Mouse (Mus musculus) megakaryocyte, embryonic 14.5 days (primary cell): ENCODE data around the gene Igsf9b. TPM values are rescaled to one million over a fixed set of nuclear protein-coding genes. Genes with fewer than 3 reads are reported as not detected.

Source experiments
- H3K27me3 ChIP-seq: replicated peaks from 2 replicates; pipeline ENCODE3; 2012; ENCODE audit warnings: inconsistent platforms
- H3K36me3 ChIP-seq: replicated peaks from 2 replicates; pipeline ENCODE3; 2012; ENCODE audit warnings: low read length, inconsistent platforms, mixed read lengths
- H3K4me1 ChIP-seq: 2 replicates; pipeline ENCODE4 v1.6.1; 2012; ENCODE audit warnings: inconsistent platforms
- H3K4me3 ChIP-seq: replicated peaks from 2 replicates; pipeline ENCODE3; 2012; ENCODE audit warnings: moderate library complexity, mild to moderate bottlenecking, inconsistent platforms
- H3K9me3 ChIP-seq: 2 replicates; pipeline ENCODE4 v1.6.1; 2012; ENCODE audit warnings: inconsistent platforms
- FLI1 ChIP-seq: IDR thresholded peaks from 2 replicates; pipeline ENCODE4 v1.6.1; 2012; ENCODE audit warnings: low read length, inconsistent platforms, mixed read lengths
- GATA1 ChIP-seq: IDR thresholded peaks from 3 replicates; pipeline ENCODE4 v1.6.1; 2012; ENCODE audit warnings: mixed read lengths, low read length, inconsistent platforms, borderline replicate concordance
- polyA plus RNA-seq: library from polyadenylated mRNA; stranded (reverse); fragments of >175 nt; gene quantifications from 2 replicates; pipeline ENCODE4 v1.2.3, GENCODE M21; 2012; ENCODE audit warnings: low replicate concordance; ENCODE audit not compliant: insufficient read depth

Gene Igsf9b
- polyA plus RNA-seq, 1 experiment, result not detected

DNA sequence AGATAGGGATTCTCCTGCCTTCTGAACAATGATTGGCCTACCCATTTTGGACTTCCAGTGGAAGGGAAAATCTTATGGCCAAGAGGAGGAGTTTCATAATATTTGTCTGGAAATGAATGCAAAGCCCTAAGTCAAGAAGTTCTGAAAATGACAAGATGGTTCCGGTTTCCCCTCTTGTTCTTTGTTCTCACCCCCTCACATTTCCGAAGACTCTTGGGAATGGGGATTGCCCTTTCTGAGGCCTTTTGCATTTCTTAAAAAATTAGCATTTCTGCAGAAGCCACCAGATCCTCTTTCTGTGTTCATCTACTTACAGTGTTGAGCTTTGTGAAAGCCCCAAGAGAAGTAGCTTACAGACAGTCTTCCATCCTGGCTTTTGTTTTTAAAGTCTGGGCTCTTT lies 27.1 kb upstream of the Igsf9b start:
- TF ChIP-seq FLI1, result no peak
- TF ChIP-seq GATA1, result no peak

GRCm38 (mm10) chr9:27272858-27273257 lies 26.1 kb upstream of the Igsf9b start:
- H3K9me3 ChIP-seq, result peaks cover 12% of the 10 kb centered on the region
- peaks cover 3% of the 10 kb centered on the region; the same call in 1 of the 2 replicates for H3K4me1 ChIP-seq
- H3K4me3 ChIP-seq, result no peak overlapping the region
- no peaks in the 10 kb centered on the region for H3K36me3 ChIP-seq
- H3K27me3 ChIP-seq, result no peaks in the 10 kb centered on the region
- no peak for TF ChIP-seq FLI1
- no peak for TF ChIP-seq GATA1

More for the DNA sequence above, 27.1 kb upstream of the Igsf9b start:
- Histone ChIP-seq H3K27me3 (no peaks in the 10 kb centered on the region), H3K36me3 (no peaks in the 10 kb centered on the region), H3K4me3 (no peak overlapping the region), H3K4me1 (peaks cover 3% of the 10 kb centered on the region; the same call in 1 of the 2 replicates), H3K9me3 (peaks cover 12% of the 10 kb centered on the region)

GRCm38 (mm10) chr9:27276282-27276839 lies 22.6 kb upstream of the Igsf9b start:
- Histone ChIP-seq H3K4me1 (no peaks in the 10 kb centered on the region), H3K36me3 (no peaks in the 10 kb centered on the region), H3K27me3 (no peaks in the 10 kb centered on the region), H3K4me3 (no peak overlapping the region), H3K9me3 (peaks cover 1% of the 10 kb centered on the region)
- TF ChIP-seq FLI1, result no peak
- no peak for TF ChIP-seq GATA1

DNA sequence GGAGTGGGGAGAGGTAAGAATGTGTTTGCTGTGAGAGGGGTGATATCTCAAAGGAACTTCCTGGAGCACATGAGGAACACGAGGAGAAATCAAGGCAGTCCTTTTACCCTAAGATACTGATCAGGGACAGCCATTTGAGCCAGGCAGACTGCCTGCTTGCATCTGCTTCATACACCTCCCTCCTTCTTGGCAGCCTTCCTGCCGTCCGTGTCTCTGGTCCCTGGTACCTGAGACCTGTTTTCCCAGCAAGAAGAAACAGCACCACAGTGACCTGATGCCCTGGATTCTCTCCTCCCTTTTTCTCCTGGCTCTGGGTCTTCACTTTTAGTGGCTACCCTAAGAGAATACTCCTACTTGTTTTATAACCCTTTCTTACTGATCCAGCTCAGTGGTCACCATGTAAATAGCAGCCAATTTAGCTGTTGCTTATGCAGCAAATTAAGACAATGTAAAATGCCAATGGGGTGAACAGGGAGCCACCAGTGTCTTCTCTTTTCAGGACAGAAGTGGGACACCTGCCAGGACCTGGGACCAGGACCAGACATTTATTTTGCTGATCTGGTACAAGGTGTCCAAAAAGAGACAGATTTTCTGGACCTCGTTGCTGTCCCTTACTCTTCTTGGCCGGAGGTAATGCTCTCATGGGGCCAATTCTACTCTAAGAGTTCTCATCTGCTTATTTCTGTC lies 21.5 kb upstream of the Igsf9b start:
- Histone ChIP-seq H3K27me3 (no peaks in the 10 kb centered on the region), H3K9me3 (no peaks in the 10 kb centered on the region), H3K4me3 (no peak overlapping the region), H3K4me1 (no peaks in the 10 kb centered on the region), H3K36me3 (no peaks in the 10 kb centered on the region)
- no peak for TF ChIP-seq FLI1
- no peak for TF ChIP-seq GATA1

- no peaks in the 10 kb centered on the region for H3K4me1 ChIP-seq
- peaks cover 5% of the 10 kb centered on the region for H3K27me3 ChIP-seq
- no peak overlapping the region for H3K4me3 ChIP-seq
- TF ChIP-seq FLI1, result no peak
- TF ChIP-seq GATA1, result no peak
- H3K36me3 ChIP-seq, result no peaks in the 10 kb centered on the region
- H3K9me3 ChIP-seq, result no peaks in the 10 kb centered on the region
Measured at GRCm38 (mm10) chr9:27279041-27279440, 20.0 kb upstream of the Igsf9b start.

DNA sequence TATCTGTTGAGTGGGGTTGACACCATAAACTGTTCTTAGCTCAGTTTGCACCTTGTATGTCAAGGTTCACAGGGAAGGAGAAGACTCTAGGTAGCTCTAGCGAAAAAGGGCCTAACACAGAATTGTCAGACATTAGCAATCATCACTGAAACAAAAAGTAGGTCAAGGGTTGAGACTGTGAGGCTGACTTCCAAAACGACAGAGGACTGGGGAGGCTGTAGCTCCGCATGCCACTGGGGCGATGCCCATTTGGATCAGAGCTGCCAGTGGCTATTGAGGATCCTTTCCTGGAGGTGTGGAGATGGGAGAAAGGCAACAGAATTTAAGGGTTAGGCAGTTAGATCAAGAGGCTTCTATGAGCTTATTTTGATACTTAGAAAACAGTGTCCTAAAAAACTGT lies 18.0 kb upstream of the Igsf9b start:
- Histone ChIP-seq H3K36me3 (no peaks in the 10 kb centered on the region), H3K4me1 (no peaks in the 10 kb centered on the region), H3K4me3 (no peak overlapping the region), H3K27me3 (peaks cover 6% of the 10 kb centered on the region), H3K9me3 (no peaks in the 10 kb centered on the region)
- TF ChIP-seq FLI1, result no peak
- no peak for TF ChIP-seq GATA1

- H3K4me3 ChIP-seq, result no peak overlapping the region
- no peak for TF ChIP-seq FLI1
- TF ChIP-seq GATA1, result no peak
Measured at GRCm38 (mm10) chr9:27285719-27286249, 13.2 kb upstream of the Igsf9b start.

GRCm38 (mm10) chr9:27286296-27286695 lies 12.7 kb upstream of the Igsf9b start:
- H3K4me3 ChIP-seq, result no peak overlapping the region
- no peaks in the 10 kb centered on the region for H3K4me1 ChIP-seq
- no peaks in the 10 kb centered on the region for H3K36me3 ChIP-seq
- TF ChIP-seq GATA1, result no peak
- no peak for TF ChIP-seq FLI1
- no peaks in the 10 kb centered on the region for H3K9me3 ChIP-seq
- H3K27me3 ChIP-seq, result peaks cover 14% of the 10 kb centered on the region

More at GRCm38 (mm10) chr9:27285719-27286249, 13.2 kb upstream of the Igsf9b start:
- Histone ChIP-seq H3K36me3 (no peaks in the 10 kb centered on the region), H3K27me3 (peaks cover 14% of the 10 kb centered on the region), H3K4me1 (no peaks in the 10 kb centered on the region), H3K9me3 (no peaks in the 10 kb centered on the region)

- no peak overlapping the region for H3K4me3 ChIP-seq
- no peaks in the 10 kb centered on the region for H3K36me3 ChIP-seq
- H3K9me3 ChIP-seq, result no peaks in the 10 kb centered on the region
- no peak for TF ChIP-seq FLI1
- TF ChIP-seq GATA1, result no peak
- no peaks in the 10 kb centered on the region for H3K4me1 ChIP-seq
- H3K27me3 ChIP-seq, result peaks cover 14% of the 10 kb centered on the region
Measured at GRCm38 (mm10) chr9:27286859-27287258, 12.1 kb upstream of the Igsf9b start.

DNA sequence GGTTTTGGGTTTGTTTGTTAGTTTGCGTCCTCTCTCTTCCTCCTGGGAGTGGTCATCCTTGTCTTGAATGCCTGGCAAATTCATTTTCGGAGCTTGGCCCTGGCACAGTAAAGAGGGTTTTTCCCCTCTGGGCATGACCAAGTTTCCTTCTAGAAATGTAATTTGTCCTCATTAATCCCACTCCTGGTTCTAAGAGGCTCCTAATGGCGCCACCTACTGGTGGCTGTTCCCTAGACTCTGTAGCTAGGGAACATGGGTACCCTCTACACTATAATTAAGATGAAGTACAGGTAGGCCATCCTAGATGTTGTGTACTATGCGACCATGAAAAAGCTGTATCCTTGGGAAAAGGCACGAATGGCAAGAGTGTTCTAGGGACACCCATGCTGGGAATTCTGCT lies 11.6 kb upstream of the Igsf9b start:
- peaks cover 14% of the 10 kb centered on the region for H3K27me3 ChIP-seq
- no peak overlapping the region for H3K4me3 ChIP-seq
- H3K36me3 ChIP-seq, result no peaks in the 10 kb centered on the region
- no peaks in the 10 kb centered on the region for H3K9me3 ChIP-seq
- H3K4me1 ChIP-seq, result no peaks in the 10 kb centered on the region
- TF ChIP-seq GATA1 (no peak), FLI1 (no peak)
